Mouse (Mus musculus) liver (tissue): ENCODE data around the gene Ceacam20.
"Not testable (repeated sequence)": the region's sequence is repeated elsewhere in the genome, so short reads cannot be mapped to it uniquely, and the experiment has no call there.

Experiments
- DNase-seq: peaks from one replicate; pipeline ENCODE4 v3.0.0-alpha.2; 2020; ENCODE audit warnings: mixed read lengths

Gene Ceacam20

DNA sequence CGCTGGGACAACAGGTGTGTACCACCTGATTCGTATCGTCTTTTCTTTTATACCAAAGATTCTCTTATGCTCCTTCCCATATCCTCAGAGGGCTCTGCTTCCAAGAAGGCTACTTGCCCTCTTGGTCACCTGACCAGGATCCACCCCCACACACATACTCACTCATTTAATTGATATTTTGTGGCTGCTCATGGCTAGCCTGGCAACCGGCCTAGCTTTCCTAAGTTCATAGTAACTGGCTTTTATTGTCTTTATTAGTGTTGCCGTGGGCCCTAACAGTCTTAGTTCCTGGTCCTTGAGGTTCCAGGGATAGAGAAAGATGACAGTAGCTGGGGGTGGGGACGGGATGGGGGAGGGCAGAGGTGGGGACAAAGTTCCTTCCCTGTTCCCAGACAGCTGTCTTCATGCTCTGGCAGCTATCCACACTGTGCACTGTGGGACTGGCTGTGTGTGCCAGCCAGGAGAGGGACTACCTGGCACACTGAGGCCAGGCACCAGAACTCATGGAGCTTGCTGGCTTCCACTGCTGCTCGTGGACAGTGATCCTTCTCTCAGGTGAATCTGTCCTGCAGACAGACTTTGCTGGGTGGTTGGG is at the start of gene Ceacam20:
TSS of gene Ceacam20 (plus strand) at position 428 of the 595 bp plus-strand sequence.
- no peak for DNase-seq

DNA sequence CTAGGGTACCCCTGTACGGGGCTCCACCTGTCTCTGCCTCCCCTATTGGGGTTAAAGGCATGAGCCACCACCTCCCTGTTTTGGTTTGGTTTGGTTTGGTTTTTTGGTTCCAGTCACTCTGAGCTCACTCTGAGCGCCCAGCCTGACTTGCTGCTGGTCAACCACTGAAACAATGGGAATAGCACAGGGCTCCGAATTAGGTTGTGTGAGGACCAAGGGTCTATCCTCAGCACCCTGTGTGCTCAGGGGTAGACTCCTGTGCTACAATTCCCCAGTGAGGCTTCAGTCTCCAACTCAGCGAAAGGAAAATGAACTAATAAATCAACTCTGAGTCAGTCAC is 45.1 kb upstream of the Ceacam20 start:
- DNase-seq, result no peak

DNA sequence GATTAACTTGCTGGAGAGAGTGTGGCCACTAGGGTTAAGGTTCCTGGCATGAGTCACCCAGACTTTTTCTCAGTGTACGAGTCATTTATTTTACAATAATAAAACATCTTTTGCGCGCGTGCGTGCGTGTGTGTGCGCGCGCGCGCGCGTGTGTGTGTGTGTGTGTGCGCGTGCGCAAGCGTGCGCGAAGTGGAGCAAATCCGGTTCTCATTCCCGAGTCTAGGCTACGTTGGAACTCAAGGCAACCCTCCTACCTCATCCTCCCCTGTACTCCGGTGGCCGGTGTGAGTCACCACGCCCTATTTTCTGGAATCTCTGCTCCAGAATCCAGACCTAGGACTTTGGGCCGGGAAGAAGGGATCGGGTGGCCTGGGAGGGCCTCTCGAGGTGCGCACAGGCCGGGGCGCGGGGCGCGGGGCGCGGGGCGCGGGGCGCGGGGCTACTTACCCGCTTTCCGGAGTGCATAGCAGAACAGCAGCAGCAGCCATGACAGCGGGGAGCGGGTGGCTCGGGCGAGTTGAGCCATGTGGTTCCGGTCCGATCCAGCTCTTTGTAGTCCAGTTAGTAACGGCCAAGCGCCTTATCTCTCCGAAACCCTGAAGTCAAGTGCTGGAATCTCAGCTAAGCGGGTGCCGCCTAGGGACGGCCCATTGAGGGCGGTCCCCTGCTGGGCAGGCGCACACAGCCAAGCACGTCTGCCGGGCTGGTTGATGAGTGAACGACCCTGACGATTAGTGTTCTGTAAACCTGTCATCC is 44.5 kb upstream of the Ceacam20 start, which contains the start of gene Pvr:
TSS of gene Pvr (minus strand) at position 655 of the 756 bp plus-strand sequence.
- DNase-seq, result peak; percentile 68

DNA sequence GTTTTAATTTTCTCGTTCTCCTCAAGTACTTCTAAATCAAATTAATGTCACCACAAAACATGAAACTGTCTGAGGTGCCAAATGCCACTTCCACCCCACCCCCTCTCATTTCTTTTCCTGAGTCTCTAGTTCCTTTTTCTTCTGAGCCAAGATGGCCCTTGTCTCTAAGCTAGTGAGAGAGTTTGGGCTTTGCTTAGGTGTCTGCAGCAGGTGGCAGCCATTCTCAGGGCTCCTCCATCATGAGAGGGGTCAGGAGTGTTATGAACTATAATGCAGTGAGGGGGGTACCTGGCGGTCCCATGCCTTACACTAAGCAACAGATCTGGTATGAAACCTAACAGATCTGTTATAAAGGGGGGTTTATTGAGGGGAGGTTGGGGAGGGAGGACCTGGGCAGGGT is 41.9 kb upstream of the Ceacam20 start:
- no peak for DNase-seq

GRCm38 (mm10) chr7:19923797-19924196 is 41.4 kb upstream of the Ceacam20 start:
- no peak for DNase-seq

- no peak for DNase-seq
These were observed 39.8 kb upstream of the Ceacam20 start for GRCm38 (mm10) chr7:19925376-19925775.

GRCm38 (mm10) chr7:19926849-19927480 is 38.2 kb upstream of the Ceacam20 start:
- no peak for DNase-seq

GRCm38 (mm10) chr7:19928486-19928885 is 36.7 kb upstream of the Ceacam20 start:
- DNase-seq, result no peak

DNA sequence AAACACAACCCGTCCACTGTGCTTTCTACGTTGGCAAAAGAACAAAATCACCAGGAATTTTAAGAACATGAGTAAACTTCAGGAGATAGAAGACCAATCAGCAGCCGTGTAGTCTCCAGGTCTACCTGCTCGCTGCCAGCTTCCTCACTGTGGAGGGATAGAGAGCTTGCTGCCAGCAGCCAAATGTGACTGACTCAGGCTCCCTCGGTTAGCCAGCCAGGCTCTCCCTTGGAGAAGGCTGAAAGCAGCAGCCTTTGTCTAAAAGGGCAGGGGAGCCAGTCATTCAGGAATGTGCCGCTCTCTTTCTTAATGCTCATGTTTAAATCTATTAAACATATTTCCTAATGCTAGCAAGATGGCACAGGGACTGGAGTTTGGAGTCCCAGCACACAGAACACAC is 34.7 kb upstream of the Ceacam20 start:
- not testable (repeated sequence) for DNase-seq

DNA sequence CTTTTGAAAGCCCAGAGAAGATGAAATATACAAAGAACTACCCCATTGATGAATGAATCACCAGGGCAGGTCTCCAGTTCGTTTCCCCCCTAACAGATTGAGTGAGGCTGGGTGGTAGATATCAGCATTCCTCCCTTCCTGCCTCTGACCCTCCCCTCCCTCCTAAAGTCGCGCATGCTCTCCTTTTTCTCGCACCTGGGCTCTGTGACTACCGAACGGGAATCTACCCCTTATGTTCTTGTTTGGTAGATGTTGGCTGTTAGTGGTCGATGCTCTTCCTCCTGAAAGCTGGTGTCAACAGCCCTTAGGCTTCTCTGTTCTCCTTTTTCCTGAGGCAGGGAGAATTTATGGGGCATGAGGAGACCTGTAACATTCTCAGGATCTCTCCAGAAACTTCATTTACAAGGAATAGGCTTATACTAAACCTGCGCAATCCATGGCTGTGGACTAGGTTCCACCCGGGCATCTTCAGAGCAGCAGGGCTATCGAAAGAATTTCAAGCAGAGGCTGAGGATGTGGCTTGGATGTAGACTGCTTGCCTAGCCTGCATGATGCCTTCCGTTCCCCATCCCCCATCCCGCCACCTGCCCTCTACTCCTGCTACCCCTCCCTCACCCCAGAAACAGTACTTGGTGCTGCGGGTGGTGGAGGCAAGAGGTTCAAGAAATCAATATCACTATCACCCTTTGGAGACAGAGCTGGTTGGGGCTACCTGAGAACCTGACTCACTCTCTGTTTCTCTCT is 32.9 kb upstream of the Ceacam20 start:
- no peak for DNase-seq

- DNase-seq, result peak; percentile 74
These were observed 32.1 kb upstream of the Ceacam20 start for GRCm38 (mm10) chr7:19932877-19933809.

DNA sequence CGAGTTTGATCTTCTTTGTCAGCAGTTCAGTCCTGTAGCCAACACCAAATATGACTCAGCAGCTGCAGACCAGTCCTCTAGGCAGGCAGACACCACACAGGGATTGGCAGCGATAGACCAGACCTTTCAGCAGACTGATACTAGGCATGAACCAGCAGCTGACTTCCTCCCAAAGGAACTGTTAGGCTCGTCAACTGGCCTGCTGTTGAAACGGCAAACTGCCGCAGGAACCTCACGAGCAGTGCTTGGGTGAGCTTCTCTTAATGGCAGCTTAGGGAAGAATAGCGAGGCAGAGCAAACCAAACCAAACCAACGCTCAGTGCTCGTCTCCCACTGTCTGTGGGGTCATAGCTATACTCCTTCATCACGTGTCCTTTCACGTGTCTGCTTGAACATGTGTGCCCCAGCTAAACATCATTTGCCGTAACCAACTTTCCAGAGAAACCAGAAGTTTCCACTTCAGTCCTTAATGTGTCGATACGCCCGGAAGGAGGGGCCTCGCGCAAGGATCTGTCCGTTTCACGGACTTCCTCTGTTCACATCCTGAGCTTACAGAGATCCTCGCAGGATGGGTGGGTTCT is 30.0 kb upstream of the Ceacam20 start:
- DNase-seq, result peak; percentile 24

DNA sequence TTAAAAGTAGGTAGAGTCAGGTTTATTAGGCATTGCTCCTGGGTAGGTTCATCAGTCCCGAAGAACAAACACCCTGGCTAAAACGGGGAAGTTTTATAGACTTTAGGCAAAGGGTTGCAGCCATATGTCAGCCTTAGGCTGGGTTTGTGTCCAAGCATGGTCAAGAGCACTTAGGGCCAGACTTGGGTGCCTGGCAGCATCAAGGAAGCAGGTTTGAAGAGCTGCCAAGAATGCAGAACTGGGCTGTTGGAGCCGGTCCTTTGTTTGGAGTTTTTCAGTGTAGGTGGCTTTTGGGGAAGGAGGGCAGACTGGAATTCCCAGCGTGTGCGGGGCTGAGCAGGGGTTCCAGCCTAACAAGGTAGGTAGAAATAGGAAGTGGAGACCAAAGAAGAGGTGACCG is 29.3 kb upstream of the Ceacam20 start:
- DNase-seq, result no peak

DNA sequence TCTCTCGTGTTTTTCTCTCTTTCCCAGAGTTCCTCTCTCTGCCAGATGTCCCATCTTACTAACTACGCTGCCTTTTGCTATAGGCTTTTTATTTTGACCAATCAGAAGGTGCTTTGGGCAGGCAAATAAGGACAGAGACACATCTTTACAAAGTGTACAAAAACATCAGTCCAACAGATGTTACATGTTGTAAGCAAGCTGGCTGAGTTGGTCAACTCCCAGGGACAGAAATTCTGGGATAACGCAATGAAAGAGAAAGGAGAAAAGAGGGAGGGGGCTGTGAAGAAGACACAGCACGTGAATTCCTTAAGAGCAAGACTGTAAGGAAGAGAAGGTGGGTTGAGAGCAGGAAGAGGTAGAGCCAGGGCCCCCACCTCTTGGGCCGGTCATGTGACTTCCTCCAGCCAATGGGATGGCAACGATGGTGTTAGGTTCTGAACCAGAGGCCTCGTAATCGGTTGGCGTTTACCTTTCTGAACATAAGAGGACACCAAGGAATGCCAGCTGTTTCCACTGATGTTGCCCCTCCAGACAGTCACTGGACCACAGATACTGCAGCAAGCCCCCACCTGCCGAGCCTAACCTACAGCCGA is 27.9 kb upstream of the Ceacam20 start:
- no peak for DNase-seq

DNA sequence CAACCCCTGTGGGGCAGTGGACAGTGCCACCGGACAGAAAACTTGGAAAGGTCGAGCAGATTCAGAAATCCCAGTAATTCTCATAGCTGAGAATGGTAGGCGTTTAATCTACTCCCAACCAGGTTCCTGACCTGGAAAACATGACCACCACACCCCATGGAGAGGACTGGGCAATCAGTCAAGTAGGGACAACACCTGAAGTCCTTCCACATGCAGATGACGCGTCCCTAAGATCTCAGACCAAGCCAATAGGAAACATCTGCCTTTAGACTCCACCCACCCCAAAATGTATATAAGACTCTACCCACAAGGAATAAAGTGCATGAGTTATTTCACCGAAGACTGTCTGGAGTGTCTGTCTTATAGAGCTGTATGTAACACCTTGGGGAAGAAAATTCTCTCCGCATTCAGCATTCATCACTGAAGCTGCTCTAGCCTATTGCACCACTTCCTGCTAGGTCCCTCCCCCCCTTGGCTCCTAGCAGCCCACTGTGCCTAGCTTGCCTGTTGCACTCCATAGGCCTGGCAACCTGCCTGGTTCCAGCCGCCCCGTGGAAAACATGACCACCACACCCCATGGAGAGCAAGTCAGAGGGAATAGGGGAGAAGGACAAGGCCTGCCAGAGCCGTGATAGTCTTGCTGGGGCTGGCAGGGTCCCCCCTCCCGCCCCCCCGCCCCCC is 25.5 kb upstream of the Ceacam20 start:
- peak; percentile 38 for DNase-seq

- DNase-seq, result no peak
These were observed 25.0 kb upstream of the Ceacam20 start for GRCm38 (mm10) chr7:19940256-19940655.

DNA sequence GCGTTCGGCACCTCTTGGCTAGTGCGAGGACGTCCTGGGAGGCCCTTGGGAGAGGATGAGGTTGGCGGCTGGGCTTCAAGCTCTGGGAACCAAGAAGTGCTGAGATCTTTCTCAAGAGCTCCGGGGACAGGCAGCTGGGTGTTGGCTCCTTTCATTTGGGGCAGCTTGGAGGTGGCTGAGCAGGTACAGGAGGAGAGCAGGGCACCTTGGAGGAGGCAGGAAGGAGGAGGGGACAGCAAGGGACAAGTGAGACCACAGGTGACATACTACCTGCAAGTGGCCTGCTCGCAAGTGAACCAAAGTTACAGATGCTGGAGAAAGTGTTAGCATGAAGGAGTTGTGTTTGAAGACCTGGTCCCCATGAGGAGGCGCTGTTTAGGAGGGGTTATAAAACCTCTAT is 20.5 kb upstream of the Ceacam20 start:
- DNase-seq, result no peak

GRCm38 (mm10) chr7:19945201-19945600 is 20.0 kb upstream of the Ceacam20 start:
- no peak for DNase-seq

DNA sequence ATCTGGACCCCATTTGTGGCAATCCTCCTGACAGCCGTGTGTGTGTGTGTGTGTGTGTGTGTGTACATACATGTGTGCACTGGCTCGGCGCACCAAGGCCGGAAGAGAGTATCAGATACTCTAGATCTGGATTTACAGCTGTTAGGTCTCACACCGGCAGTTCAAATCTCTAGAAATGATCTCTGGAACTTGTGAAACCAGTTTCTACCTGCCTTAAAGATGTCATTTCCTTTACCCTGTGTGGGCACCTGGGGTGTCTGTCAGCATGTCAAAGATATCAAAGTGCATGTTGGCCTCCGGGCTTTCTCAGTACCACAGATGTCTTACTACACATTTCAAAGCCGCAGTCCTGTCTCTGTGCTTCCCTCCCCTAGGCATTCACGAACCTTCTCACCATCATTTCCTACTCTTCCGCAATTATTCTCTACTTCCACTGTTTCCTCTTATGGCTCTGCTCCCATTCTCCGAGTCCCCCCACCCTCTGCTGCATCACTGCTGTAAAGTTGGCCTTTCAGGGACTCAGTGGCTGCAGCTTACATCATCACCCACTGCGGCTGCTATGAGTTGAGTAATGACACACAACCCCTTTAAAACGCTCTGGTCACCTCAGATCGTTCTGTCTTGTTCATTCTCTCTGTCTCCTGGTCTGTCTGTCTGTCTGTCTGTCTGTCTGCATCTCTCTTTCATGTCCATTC is 19.2 kb upstream of the Ceacam20 start:
- no peak for DNase-seq

DNA sequence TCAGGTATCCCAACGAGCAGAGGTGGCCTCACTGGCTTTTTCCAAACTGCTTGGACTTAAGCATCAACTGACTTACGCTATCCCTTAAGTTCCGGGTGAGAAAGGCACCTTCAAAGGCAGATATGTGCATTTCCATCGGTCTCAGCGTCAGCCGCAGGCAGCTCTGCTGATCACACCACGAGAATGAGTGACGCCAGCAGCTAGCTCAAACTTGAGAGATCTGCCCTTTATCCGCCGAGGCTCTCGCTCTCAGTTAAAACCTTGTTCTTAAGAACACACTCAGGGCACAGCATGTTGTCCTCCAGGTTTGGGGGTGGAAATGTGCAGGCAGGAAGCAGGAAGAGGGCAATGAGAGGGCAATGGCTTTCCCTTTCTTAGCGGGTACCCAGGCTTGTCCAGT is 16.3 kb upstream of the Ceacam20 start:
- no peak for DNase-seq
